Mouse (Mus musculus): Measurements from ENCODE around the gene Arhgef28. TPM values are rescaled to one million over a fixed set of nuclear protein-coding genes. Genes with fewer than 3 reads are reported as not detected.

The Arhgef28 gene
- polyA plus RNA-seq, 1 experiment from 2014 or later, result 5.9 TPM

DNA sequence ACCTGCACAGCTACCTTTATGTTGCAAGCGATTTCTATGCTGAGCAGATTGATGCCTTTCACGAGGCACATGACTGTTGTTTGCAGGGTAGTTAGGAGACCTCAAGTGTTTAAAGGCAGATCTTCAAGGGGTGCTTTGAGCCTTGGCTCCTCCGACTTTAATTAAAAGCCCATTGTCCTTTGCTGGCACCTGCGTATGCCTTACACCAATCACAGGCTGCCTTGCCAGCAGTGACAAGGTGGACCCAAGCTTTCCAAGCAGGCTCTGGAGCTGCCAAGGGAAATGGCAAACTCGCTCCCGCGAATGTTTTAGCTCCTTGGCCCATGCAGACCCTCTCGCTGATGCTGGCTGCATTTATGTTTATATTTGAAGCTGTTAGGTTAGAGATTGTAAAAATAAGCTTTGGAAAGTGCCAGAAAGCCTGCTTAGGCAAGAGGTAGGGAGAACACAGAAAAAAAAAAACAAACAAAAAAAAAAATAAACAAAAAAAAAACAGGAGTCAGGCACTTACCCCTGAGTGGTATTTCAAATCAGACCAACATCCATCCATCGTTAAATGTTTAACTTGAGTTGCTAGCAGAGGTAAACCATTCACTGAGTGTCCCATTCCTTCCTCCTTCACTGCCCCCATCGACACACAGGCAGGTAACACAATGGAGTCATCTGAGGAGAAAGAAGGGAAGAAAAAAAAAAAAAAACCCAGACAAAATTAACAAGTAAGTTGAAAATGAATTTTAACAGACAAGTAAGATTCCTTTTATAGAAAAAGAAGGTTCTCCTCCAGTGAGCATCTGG is 313.0 kb downstream of the Arhgef28 start:
- Histone ChIP-seq H3K36me3 (replicated peaks) (no peaks in the 10 kb centered on the region), H3K9me3 (no peaks in the 10 kb centered on the region), H3K27me3 (ENCODE audit: poor library complexity, severe bottlenecking) (peaks cover 15% of the 10 kb centered on the region), H3K4me3 (peak overlapping the region; percentile 14; the same call in 1 of the 2 replicates), H3K4me1 (peaks cover 36% of the 10 kb centered on the region), H3K27ac (peak overlapping the region; percentile 80)
- DNase-seq (ENCODE audit: extremely low spot score, low spot score), result peak; percentile 31
- WGBS, result 23% methylated on average over 10 of the region's 10 CpGs

DNA sequence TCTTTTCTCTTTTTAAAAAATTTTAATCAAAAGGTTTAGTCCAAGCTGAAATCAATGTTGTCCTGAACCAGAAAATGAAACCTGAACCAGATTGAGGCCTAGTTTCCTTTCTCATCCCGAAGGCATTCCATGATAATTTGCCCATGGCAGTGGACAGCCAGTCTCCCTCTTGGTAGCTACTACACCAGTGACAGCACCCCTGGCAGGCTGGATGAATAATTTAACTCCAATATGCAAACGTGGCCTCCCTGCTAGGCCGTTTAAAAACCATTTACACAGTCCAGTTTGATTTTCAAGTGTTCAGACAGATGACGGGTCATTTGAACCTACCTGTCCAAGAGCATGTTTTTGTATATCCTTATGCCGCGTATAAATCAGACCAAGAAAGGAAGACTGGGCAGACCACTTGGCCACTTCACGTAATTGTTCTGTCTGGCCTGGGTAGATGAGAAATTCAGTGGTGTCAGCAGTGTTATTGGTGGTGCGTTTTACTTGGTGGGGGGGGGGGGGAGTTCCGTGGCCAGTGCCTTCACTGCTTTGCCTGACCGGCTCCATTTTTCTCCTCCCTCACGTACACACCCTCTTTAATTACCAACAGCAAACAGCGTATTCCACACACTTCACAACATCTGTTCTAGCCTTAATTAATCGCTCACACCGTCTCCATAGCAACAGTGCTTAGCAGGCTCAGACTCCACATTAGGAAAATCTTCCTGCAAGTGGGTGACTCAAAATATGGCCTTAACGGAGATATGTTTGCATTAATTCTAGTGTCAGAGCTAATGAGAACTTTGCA is 314.0 kb downstream of the Arhgef28 start:
- peaks cover 46% of the 10 kb centered on the region for H3K4me1 ChIP-seq
- peak; percentile 50 for DNase-seq (ENCODE audit: extremely low spot score, low spot score)
- H3K9me3 ChIP-seq, result no peaks in the 10 kb centered on the region
- peak overlapping the region; percentile 14; the same call in 1 of the 2 replicates for H3K4me3 ChIP-seq
- H3K27me3 ChIP-seq (ENCODE audit: poor library complexity, severe bottlenecking), result peaks cover 15% of the 10 kb centered on the region
- WGBS, result 44% methylated on average over 15 of the region's 15 CpGs
- peak overlapping the region; percentile 80 for H3K27ac ChIP-seq
- no peaks in the 10 kb centered on the region for H3K36me3 ChIP-seq (replicated peaks)

DNA sequence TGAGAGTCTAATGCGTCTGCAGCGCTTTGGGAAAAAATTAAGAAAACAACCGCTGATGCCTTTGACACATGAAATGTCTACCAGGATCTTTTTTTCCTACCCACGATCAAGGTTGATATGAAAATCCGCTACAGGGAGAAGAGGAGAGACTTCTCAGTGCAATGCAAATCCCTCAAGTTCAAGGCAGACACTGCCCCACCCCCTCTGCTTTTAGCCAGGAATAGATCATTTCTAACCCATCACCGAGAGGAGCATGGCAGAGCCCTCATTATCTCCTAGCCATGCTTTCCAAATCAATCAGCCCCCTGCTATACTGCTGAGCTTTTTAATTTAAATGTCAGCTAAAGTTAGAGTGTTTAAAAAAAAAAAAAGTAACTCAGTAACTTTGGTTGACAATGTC is 318.2 kb downstream of the Arhgef28 start:
- no peak overlapping the region for H3K4me3 ChIP-seq
- H3K27me3 ChIP-seq (ENCODE audit: poor library complexity, severe bottlenecking), result peaks cover 9% of the 10 kb centered on the region
- H3K4me1 ChIP-seq, result peaks cover 63% of the 10 kb centered on the region
- H3K27ac ChIP-seq, result no peak overlapping the region
- H3K9me3 ChIP-seq, result no peaks in the 10 kb centered on the region
- WGBS, result 69% methylated on average over 6 of the region's 6 CpGs
- no peak for DNase-seq (ENCODE audit: extremely low spot score, low spot score)
- H3K36me3 ChIP-seq (replicated peaks), result no peaks in the 10 kb centered on the region

DNA sequence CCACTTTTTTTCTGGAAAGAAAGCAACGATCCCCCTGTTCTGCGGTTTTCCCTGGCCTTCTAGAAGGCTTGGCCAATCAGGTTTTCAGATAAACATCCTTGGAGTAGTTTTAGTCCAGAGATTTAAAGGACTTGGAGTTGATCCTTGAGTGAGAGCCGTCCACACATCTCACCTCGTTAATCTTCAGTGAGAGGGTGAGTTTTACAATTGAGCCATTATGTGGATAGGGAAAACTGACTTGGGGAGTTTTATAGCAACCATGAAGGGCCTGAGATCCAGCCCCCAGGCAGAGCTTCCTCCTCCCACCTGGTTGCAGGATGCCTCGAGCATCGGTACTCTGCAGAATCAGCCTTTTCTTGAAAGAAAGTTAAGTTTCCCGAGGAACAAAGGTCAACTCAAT is 318.7 kb downstream of the Arhgef28 start:
- Histone ChIP-seq H3K9me3 (no peaks in the 10 kb centered on the region), H3K27ac (0 out of 2 replicates have a peak overlapping the region, but pooled peaks have one; percentile 25), H3K4me3 (no peak overlapping the region), H3K4me1 (peaks cover 58% of the 10 kb centered on the region), H3K27me3 (ENCODE audit: poor library complexity, severe bottlenecking) (peaks cover 9% of the 10 kb centered on the region), H3K36me3 (replicated peaks) (no peaks in the 10 kb centered on the region)
- WGBS, result 30% methylated on average over 7 of the region's 7 CpGs
- DNase-seq (ENCODE audit: extremely low spot score, low spot score), result no peak

DNA sequence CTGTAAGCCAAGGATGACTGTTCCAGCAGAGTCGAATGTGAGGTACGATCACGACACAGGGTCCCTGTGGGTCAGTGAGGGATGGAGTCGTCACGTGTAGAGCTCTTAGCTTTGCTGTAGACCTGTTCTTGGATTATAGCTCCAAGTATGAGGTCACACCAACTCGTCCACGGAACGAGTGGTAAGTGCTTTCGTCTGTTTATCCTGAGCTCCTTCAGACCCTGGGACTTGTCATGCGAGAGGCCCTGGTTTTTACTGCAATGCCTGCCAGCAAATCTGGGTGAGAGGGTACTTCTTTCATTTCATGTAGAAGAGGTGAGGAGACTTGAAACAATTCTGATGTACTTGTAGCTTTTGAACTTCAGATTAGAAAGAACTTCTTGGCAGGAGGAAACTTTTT is 322.6 kb downstream of the Arhgef28 start:
- Histone ChIP-seq H3K4me3 (no peak overlapping the region), H3K36me3 (replicated peaks) (no peaks in the 10 kb centered on the region), H3K27me3 (ENCODE audit: poor library complexity, severe bottlenecking) (peaks cover 3% of the 10 kb centered on the region), H3K27ac (no peak overlapping the region), H3K9me3 (no peaks in the 10 kb centered on the region), H3K4me1 (peaks cover 39% of the 10 kb centered on the region)
- 92% methylated on average over 10 of the region's 10 CpGs for WGBS
- no peak for DNase-seq (ENCODE audit: extremely low spot score, low spot score)

DNA sequence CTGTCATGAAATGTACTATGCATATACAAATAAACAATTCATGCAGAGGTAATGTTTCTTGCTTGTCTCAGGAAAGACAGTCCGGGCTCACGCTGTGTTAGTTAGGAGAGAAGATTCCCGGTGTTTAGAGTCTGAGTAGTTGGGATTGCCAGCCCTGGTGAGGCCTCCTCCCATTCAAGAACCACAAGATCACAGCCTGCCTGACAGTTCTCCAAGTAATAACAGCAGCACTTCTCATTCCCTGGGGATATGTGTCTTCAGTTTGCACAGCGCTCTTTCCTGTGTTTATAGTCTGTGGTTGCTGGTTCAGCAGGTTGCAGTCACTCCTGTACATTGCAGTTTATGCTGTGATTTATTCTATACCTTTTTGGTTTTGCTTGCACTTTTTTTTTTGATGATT is 329.8 kb downstream of the Arhgef28 start:
- Histone ChIP-seq H3K27ac (no peak overlapping the region), H3K4me1 (peaks cover 11% of the 10 kb centered on the region), H3K4me3 (no peak overlapping the region), H3K9me3 (no peaks in the 10 kb centered on the region), H3K36me3 (replicated peaks) (no peaks in the 10 kb centered on the region), H3K27me3 (ENCODE audit: poor library complexity, severe bottlenecking) (no peaks in the 10 kb centered on the region)
- DNase-seq (ENCODE audit: extremely low spot score, low spot score), result no peak
- 89% methylated on average over 4 of the region's 4 CpGs for WGBS

DNA sequence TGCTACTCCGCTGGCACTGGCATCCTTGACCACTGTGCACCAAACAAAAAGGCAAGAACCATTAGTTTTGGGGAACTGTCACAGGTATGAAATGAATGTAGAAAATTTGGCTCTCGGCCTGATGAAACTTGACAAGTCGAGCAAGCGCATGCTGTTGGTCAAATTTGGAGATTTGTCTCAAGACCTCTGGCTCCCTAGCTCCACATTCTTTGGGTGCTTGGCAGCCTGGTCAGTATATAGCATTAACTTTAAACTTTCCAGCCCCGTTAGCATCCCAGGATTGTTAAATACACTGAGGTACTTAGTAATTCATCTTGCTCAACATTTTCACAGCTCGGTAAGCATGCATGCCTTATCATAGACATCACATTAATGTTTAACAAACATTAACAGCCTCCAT is 330.2 kb downstream of the Arhgef28 start:
- Histone ChIP-seq H3K9me3 (no peaks in the 10 kb centered on the region), H3K4me1 (peaks cover 11% of the 10 kb centered on the region), H3K4me3 (no peak overlapping the region), H3K36me3 (replicated peaks) (no peaks in the 10 kb centered on the region), H3K27me3 (ENCODE audit: poor library complexity, severe bottlenecking) (no peaks in the 10 kb centered on the region), H3K27ac (no peak overlapping the region)
- DNase-seq (ENCODE audit: extremely low spot score, low spot score), result no peak
- WGBS, result 91% methylated on average over 6 of the region's 6 CpGs

DNA sequence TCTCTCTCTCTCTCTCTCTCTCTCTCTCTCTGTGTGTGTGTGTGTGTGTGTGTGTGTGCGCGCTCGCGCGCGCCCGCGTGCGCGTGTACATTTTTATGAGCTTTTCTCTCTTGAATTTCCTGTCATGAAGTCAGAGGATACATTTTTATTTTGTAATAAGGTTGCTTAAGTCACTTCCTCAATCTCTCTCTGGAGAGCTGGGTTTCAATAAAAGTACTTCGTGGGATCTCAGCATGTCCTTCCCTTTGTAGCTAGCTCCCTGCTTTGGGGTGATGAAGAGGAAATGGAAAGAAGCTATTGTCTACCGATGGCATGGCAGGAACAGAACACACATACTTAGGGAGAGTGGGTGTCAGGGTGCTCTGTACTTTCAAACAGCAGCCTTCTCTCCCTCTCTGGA is 336.8 kb downstream of the Arhgef28 start:
- H3K27ac ChIP-seq, result no peak overlapping the region
- 93% methylated on average over 12 of the region's 12 CpGs for WGBS
- no peak for DNase-seq (ENCODE audit: extremely low spot score, low spot score)
- H3K36me3 ChIP-seq (replicated peaks), result no peaks in the 10 kb centered on the region
- no peaks in the 10 kb centered on the region for H3K27me3 ChIP-seq (ENCODE audit: poor library complexity, severe bottlenecking)
- peaks cover 32% of the 10 kb centered on the region for H3K4me1 ChIP-seq
- H3K9me3 ChIP-seq, result no peaks in the 10 kb centered on the region
- H3K4me3 ChIP-seq, result no peak overlapping the region

DNA sequence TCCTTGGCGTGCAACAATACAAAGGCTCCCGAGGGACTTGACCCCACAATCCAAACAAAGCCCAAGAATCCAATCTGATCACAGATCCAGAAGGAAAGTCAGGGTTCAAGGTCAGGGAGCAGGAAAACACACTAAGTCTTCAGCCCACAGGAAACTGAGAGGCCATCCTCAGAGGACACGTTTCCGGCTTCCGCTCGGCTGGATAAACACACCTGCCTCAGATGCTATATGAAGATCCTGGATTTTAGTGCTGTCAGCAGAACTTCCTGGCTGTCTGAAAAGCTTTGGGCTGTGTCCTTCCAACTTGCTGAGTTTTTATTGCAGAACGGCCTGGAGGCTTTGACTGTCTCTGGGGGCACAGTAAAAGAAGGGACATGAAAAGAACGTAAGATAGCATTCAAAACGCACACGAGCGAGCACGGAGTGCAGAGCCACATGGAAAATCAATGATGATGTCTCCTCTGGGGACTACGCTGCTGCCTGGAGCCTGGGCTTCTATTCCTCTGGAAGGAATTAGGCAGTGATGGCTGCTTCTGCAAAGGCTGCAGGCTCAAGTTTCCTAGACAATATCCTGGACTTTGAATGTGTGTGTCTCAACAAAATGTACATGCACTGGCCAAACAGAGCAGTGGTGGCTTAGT is 338.8 kb downstream of the Arhgef28 start:
- 66% methylated on average over 13 of the region's 13 CpGs for WGBS
- Histone ChIP-seq H3K9me3 (no peaks in the 10 kb centered on the region), H3K36me3 (replicated peaks) (no peaks in the 10 kb centered on the region), H3K27me3 (ENCODE audit: poor library complexity, severe bottlenecking) (no peaks in the 10 kb centered on the region), H3K4me3 (no peak overlapping the region), H3K27ac (peak overlapping the region; percentile 53), H3K4me1 (peaks cover 29% of the 10 kb centered on the region)
- DNase-seq (ENCODE audit: extremely low spot score, low spot score), result no peak

DNA sequence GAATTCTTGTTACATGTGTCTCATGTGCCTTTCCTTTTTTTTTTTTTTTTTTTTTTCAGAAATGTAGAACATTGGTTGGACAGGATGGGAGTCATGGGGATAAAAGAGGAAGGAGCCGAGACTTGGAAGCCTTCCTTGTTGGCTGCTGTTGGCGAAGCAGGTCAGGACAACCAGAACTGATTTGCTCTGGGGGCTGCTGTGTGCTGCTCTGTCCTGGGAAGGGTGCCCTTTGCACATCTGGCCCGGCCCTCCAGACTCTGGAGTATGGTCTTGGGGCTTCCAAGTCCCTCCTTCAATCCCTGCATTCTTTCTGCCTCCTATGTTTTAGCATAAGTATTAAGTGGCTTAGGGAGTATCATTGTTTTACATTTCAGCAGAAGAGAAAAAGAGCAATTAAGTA is 347.2 kb downstream of the Arhgef28 start:
- no peaks in the 10 kb centered on the region for H3K4me1 ChIP-seq
- no peak overlapping the region for H3K27ac ChIP-seq
- 88% methylated on average over 3 of the region's 3 CpGs for WGBS
- DNase-seq (ENCODE audit: extremely low spot score, low spot score), result no peak
- no peak overlapping the region for H3K4me3 ChIP-seq
- H3K36me3 ChIP-seq (replicated peaks), result no peaks in the 10 kb centered on the region
- H3K9me3 ChIP-seq, result no peaks in the 10 kb centered on the region
- H3K27me3 ChIP-seq (ENCODE audit: poor library complexity, severe bottlenecking), result no peaks in the 10 kb centered on the region

DNA sequence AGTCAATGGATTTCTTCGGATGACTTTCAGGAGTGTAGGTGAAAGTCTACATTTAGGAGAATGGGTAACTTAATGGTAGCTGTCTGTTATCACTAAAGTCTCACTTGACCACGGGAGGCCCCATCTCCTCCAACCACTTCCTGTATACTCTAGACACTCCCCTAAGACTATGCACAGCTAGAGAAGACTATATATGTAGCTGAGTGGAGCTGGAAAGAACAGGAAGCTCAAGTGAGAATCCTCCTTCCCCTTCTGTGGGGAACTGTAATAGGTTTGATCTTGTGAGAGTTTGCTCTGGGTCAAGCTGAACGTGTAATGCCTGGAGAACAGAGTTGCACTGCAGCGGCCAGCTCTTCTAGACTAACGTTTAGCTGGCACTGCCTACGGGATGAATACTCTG is 348.4 kb downstream of the Arhgef28 start:
- no peaks in the 10 kb centered on the region for H3K36me3 ChIP-seq (replicated peaks)
- H3K27ac ChIP-seq, result no peak overlapping the region
- no peaks in the 10 kb centered on the region for H3K27me3 ChIP-seq (ENCODE audit: poor library complexity, severe bottlenecking)
- no peaks in the 10 kb centered on the region for H3K4me1 ChIP-seq
- H3K9me3 ChIP-seq, result no peaks in the 10 kb centered on the region
- H3K4me3 ChIP-seq, result no peak overlapping the region
- 87% methylated on average over 6 of the region's 6 CpGs for WGBS
- no peak for DNase-seq (ENCODE audit: extremely low spot score, low spot score)

DNA sequence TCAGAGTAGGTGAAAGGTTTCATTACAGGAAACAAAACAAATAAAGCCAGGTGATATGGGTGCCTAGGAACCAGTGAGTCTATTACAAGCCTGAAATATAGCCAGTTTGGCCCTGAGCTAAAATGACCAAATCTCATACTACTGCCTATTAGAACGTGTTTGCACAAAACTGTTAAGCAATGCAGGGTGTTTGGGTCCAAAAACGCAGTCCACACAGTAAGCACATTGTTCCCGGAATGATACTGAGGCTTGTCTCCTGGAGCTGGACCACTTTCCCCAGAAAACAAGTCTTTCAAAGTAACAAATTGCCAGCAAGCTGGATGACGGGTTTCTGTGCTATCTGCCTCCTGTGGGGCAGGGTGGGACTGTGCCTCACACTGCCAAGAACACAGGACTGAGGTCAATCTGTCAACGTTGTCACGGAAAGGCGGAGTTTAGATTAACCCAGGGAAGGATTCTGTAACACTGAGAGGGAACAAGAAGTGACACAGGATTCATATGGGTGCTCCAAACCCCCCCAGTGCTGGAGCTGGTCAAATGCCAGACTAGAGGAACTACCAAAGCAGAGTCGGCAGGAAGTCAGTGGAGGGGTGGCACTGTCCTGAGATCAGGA is 352.8 kb downstream of the Arhgef28 start:
- H3K4me3 ChIP-seq, result no peak overlapping the region
- no peak for DNase-seq (ENCODE audit: extremely low spot score, low spot score)
- H3K36me3 ChIP-seq (replicated peaks), result no peaks in the 10 kb centered on the region
- H3K27me3 ChIP-seq (ENCODE audit: poor library complexity, severe bottlenecking), result no peaks in the 10 kb centered on the region
- no peaks in the 10 kb centered on the region for H3K4me1 ChIP-seq
- no peaks in the 10 kb centered on the region for H3K9me3 ChIP-seq
- H3K27ac ChIP-seq, result no peak overlapping the region
- WGBS, result 80% methylated on average over 8 of the region's 8 CpGs
